Mouse (Mus musculus) stomach, postnatal 0 days (tissue): ENCODE data around the gene Olfr814. TPM values are rescaled to one million over a fixed set of nuclear protein-coding genes. Genes with fewer than 3 reads are reported as not detected.
"Not testable (repeated sequence)": the region's sequence is repeated elsewhere in the genome, so short reads cannot be mapped to it uniquely, and the experiment has no call there.

Experiments
- ATAC-seq: fragments of 200-750 bp; cut with Nextera tagmentation; 2 replicates; pipeline ENCODE4 v1.8.0; 2017; ENCODE audit not compliant: low FRiP score, low TSS enrichment
- DNase-seq: peaks from one replicate; pipeline ENCODE4 v3.0.0-alpha.2; 2016; ENCODE audit warnings: low spot score
- H3K27ac ChIP-seq: fragments of 300-500 bp; sonication (generic); replicated peaks from 2 replicates; pipeline ENCODE4 v1.5.1; 2014; ENCODE audit warnings: mild to moderate bottlenecking, control low read depth
- H3K27me3 ChIP-seq: fragments of 300-500 bp; sonication (generic); 2 replicates; pipeline ENCODE4 v1.6.1; 2014; ENCODE audit warnings: low read length; ENCODE audit not compliant: control insufficient read depth, insufficient read depth
- H3K36me3 ChIP-seq: fragments of 300-500 bp; sonication (generic); 2 replicates; pipeline ENCODE4 v1.6.1; 2014; ENCODE audit warnings: low read length, mixed read lengths; ENCODE audit not compliant: control insufficient read depth, insufficient read depth
- H3K4me1 ChIP-seq: fragments of 300-500 bp; sonication (generic); replicated peaks from 2 replicates; pipeline ENCODE4 v1.6.1; 2014; ENCODE audit warnings: antibody characterized with exemption; ENCODE audit not compliant: control insufficient read depth, insufficient read depth
- H3K4me2 ChIP-seq: fragments of 300-500 bp; sonication (generic); replicated peaks from 2 replicates; pipeline ENCODE4 v1.6.1; 2014; ENCODE audit warnings: low read depth, mild to moderate bottlenecking, control low read depth, moderate library complexity
- H3K4me3 ChIP-seq: fragments of 300-500 bp; sonication (generic); 2 replicates; pipeline ENCODE4 v1.5.1; 2014; ENCODE audit warnings: low read depth, low read length, control low read depth
- H3K9ac ChIP-seq: fragments of 300-500 bp; sonication (generic); 2 replicates; pipeline ENCODE4 v1.6.1; 2014; ENCODE audit warnings: mild to moderate bottlenecking, low read length, control low read depth, mixed read lengths
- H3K9me3 ChIP-seq: fragments of 300-500 bp; sonication (generic); 2 replicates; pipeline ENCODE4 v1.6.1; 2016; ENCODE audit warnings: low read length; ENCODE audit not compliant: control insufficient read depth
- CTCF ChIP-seq: IDR thresholded peaks from 2 replicates; pipeline ENCODE4 v1.5.1; 2016; ENCODE audit warnings: antibody characterized with exemption, low read depth, mild to moderate bottlenecking, moderate library complexity
- EP300 ChIP-seq: optimal IDR thresholded peaks from 2 replicates; pipeline ENCODE3; 2016; ENCODE audit warnings: antibody characterized with exemption
- WGBS: fragments of 180-500 bp; shearing (Covaris S2); extraction: QIAGEN DNeasy Blood & Tissue Kit; methylation state at CpG from one replicate; pipeline ENCODE4 v1.1.7; 2014; 5-methylcytosine and 5-hydroxymethylcytosine counted together
- polyA plus RNA-seq: library from polyadenylated mRNA; unstranded; fragments of >200 nt; fragmentation: Nextera tagmentation; extraction: Ambion mirVana; gene quantifications from 2 replicates; pipeline ENCODE4 v1.2.1, GENCODE M21; 2015

The Olfr814 gene
- polyA plus RNA-seq: not detected in 2 replicates

DNA sequence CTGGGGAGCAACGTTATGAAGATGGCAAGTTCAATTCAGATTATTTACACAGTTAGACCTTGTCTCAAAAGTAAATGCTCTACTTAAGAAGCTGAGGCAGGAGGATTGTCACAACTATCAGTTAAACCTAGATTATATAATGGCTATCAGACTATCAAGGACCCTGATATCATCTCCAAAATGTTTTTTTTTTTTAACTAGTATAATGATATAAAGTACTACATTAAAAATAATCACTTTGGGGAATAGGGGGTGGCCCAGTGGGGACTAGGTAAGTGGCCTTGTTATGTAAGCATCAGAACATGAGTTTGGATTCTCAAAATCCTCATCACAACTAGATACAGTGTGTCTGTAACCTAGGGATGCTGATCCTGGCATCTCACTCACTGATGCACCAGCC is at the start of gene Olfr814:
Gene Olfr814, minus strand, starts transcription at position 101 of the 400 bp plus-strand sequence.
- not testable (repeated sequence) for H3K4me1 ChIP-seq, ATAC-seq, H3K36me3 ChIP-seq, H3K9me3 ChIP-seq, H3K4me2 ChIP-seq, H3K9ac ChIP-seq, H3K27ac ChIP-seq, H3K4me3 ChIP-seq, DNase-seq, H3K27me3 ChIP-seq
- WGBS: no CpG with 5 or more reads among the region's 1 CpGs

DNA sequence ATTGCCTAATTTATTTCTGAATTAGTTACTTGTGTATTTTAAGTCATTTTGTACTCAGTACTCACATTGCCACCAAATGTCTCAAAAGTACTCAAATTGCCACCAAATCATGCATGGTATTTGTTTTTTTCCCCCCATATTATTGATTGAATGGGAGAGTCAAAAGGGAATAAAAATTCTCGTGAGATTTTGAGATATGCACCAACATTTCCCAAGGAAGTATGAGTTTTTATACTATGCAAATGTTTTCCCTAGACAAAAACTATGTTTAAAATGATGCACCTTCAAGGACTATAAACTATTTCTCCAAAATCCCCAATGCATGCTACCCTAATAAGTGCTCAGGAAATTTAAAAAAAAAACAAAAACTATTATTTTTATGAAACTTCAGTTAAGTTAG is 35.8 kb upstream of the Olfr814 start, which contains the start of gene Olfr816:
Gene Olfr816, minus strand, starts transcription at position 101 of the 400 bp plus-strand sequence.
- Histone ChIP-seq H3K9ac (no peak within 1 kb of the TSS), H3K4me1 (no peaks in the 10 kb centered on the region), H3K27me3 (no peaks in the 10 kb centered on the region), H3K36me3 (no peaks in the 10 kb centered on the region), H3K9me3 (no peaks in the 10 kb centered on the region), H3K4me2 (no peak within 1 kb of the TSS), H3K4me3 (no peak within 1 kb of the TSS), H3K27ac (no peak within 1 kb of the TSS)
- WGBS: 63% methylated on average over 1 of the region's 1 CpGs
- ATAC-seq: no peak
- TF ChIP-seq CTCF: no peak
- TF ChIP-seq EP300: no peak
- DNase-seq: no peak

DNA sequence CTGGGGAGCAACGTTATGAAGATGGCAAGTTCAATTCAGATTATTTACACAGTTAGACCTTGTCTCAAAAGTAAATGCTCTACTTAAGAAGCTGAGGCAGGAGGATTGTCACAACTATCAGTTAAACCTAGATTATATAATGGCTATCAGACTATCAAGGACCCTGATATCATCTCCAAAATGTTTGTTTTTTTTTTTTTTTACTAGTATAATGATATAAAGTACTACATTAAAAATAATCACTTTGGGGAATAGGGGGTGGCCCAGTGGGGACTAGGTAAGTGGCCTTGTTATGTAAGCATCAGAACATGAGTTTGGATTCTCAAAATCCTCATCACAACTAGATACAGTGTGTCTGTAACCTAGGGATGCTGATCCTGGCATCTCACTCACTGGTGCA is 26.1 kb upstream of the Olfr814 start, which contains the start of gene Olfr815:
Gene Olfr815, minus strand, starts transcription at position 101 of the 400 bp plus-strand sequence.
- no CpG with 5 or more reads among the region's 1 CpGs for WGBS
- H3K4me2 ChIP-seq: not testable (repeated sequence)

DNA sequence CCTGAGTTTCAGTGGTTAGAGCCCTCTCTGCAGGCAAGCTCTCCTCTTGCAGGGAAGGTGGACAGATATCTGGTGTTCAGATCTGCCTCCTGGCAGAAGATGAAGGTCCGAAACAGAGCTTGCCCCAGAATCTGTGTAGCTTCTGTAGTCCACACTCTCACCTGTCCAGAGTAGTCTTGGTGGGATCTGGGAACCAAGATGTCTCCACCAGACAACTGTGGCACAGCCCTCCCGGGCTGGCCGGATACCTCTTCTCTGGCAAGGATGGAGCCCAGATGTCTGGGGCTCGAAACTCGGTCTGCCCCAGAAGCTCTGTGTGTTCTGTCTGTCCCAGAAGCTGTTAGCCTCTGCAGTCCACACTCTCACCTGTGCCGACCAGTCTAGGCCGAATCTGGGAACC is 6.3 kb upstream of the Olfr814 start:
- 89% methylated on average over 7 of the region's 7 CpGs for WGBS
- Histone ChIP-seq H3K9ac (no peak overlapping the region), H3K4me3 (no peak overlapping the region), H3K4me2 (no peak overlapping the region), H3K4me1 (no peaks in the 10 kb centered on the region), H3K27me3 (no peaks in the 10 kb centered on the region), H3K36me3 (no peaks in the 10 kb centered on the region), H3K27ac (no peak overlapping the region), H3K9me3 (no peaks in the 10 kb centered on the region)
- TF ChIP-seq CTCF (no peak), EP300 (no peak)
- ATAC-seq (no peak), DNase-seq (no peak)

More for the DNA sequence above, 26.1 kb upstream of the Olfr814 start, which contains the start of gene Olfr815:
- H3K27ac ChIP-seq, H3K27me3 ChIP-seq, H3K9me3 ChIP-seq, H3K4me1 ChIP-seq, H3K4me3 ChIP-seq, H3K36me3 ChIP-seq, H3K9ac ChIP-seq, DNase-seq, ATAC-seq: not testable (repeated sequence)

DNA sequence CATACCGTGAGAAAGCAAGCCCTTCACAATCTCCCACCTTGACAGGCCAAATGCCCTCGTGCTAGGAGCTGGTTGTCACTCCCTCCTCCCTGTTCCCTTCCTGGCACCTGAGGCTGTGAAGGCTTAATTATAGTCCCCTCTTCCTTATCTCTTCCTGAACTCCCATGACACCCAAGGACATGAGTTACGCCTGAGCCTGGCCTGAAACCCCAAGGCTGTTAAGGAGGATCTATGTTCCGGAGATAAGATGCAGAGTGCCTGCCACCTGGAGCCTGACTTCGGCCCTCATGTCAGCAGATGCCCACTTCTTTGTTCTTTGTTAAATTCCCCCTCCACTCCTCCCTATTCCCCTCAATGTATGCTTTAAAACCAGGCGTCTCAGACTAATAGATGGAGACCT is 5.8 kb upstream of the Olfr814 start:
- not testable (repeated sequence) for H3K9ac ChIP-seq, H3K4me3 ChIP-seq, H3K27me3 ChIP-seq, H3K4me2 ChIP-seq, H3K36me3 ChIP-seq, ATAC-seq, H3K9me3 ChIP-seq, H3K4me1 ChIP-seq, DNase-seq, H3K27ac ChIP-seq
- WGBS: 68% methylated on average over 6 of the region's 6 CpGs

DNA sequence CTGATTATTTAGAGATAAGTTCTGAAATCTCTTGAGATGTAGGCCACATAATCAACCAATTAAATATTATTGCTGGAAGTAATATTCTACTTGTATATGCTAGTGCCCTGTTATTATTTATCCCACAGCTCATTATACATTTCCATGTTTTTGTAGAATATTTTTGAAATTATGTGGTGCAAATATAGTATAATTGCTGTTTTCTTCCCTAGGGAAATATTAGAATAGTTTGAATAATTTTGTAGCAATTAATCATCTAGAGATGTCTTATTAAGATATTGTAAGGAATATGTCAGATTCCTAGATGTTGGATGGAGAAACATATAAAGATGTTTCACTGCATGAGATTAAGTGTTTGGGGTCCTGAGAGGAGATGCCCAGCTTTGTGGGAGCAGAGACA is 24.6 kb downstream of the Olfr814 start, which contains the start of gene Olfr813:
Gene Olfr813, plus strand, starts transcription at position 301 of the 400 bp plus-strand sequence.
- no peak within 1 kb of the TSS for H3K4me2 ChIP-seq
- DNase-seq (no peak), ATAC-seq (no peak)
- H3K9ac ChIP-seq: no peak within 1 kb of the TSS
- H3K27ac ChIP-seq: no peak within 1 kb of the TSS
- no peaks in the 10 kb centered on the region for H3K4me1 ChIP-seq
- no peak for TF ChIP-seq CTCF
- TF ChIP-seq EP300: no peak
- H3K9me3 ChIP-seq: no peaks in the 10 kb centered on the region
- H3K27me3 ChIP-seq: no peaks in the 10 kb centered on the region
- H3K36me3 ChIP-seq: no peaks in the 10 kb centered on the region
- no peak within 1 kb of the TSS for H3K4me3 ChIP-seq
